Mouse (Mus musculus) midbrain, embryonic 16.5 days (tissue): ENCODE results near the gene Tpte. TPM values are rescaled to one million over a fixed set of nuclear protein-coding genes. Genes with fewer than 3 reads are reported as not detected.

ENCODE experiments used
- ATAC-seq: fragments of 200-750 bp; cut with Nextera tagmentation; 2 replicates; pipeline ENCODE4 v1.8.0; 2017; ENCODE audit warnings: moderate TSS enrichment
- H3K27ac ChIP-seq: fragments of 300-500 bp; sonication (generic); 2 replicates; pipeline ENCODE4 v1.5.1; 2014; ENCODE audit warnings: mild to moderate bottlenecking, low read length, mixed read lengths
- H3K27me3 ChIP-seq: fragments of 300-500 bp; sonication (generic); 2 replicates; pipeline ENCODE4 v1.6.1; 2014; ENCODE audit warnings: low read depth, low read length, mixed read lengths; ENCODE audit not compliant: control insufficient read depth, insufficient read depth
- H3K36me3 ChIP-seq: fragments of 300-500 bp; sonication (generic); 2 replicates; pipeline ENCODE4 v1.6.1; 2014; ENCODE audit warnings: mild to moderate bottlenecking, low read length, moderate library complexity, mixed read lengths; ENCODE audit not compliant: control insufficient read depth, insufficient read depth
- H3K4me1 ChIP-seq: fragments of 300-500 bp; sonication (generic); 2 replicates; pipeline ENCODE4 v1.6.1; 2014; ENCODE audit warnings: mild to moderate bottlenecking, low read length, mixed read lengths; ENCODE audit not compliant: control insufficient read depth, insufficient read depth
- H3K4me2 ChIP-seq: fragments of 300-500 bp; sonication (generic); 2 replicates; pipeline ENCODE4 v1.6.1; 2014; ENCODE audit warnings: mild to moderate bottlenecking, low read length, mixed read lengths
- H3K4me3 ChIP-seq: fragments of 300-500 bp; sonication (generic); 2 replicates; pipeline ENCODE4 v1.5.1; 2014; ENCODE audit warnings: low read depth, mild to moderate bottlenecking, low read length, moderate library complexity, mixed read lengths
- H3K9ac ChIP-seq: fragments of 300-500 bp; sonication (generic); 2 replicates; pipeline ENCODE4 v1.6.1; 2014; ENCODE audit warnings: low read depth, low read length, mixed read lengths
- H3K9me3 ChIP-seq: fragments of 300-500 bp; sonication (generic); replicated peaks from 2 replicates; pipeline ENCODE4 v1.6.1; 2014; ENCODE audit warnings: mild to moderate bottlenecking, low read length, mixed read lengths; ENCODE audit not compliant: control insufficient read depth, poor library complexity, severe bottlenecking
- WGBS: fragments of 180-500 bp; shearing (Covaris S2); extraction: QIAGEN DNeasy Blood & Tissue Kit; methylation state at CpG from one replicate; pipeline ENCODE4 v1.1.7; 2014; 5-methylcytosine and 5-hydroxymethylcytosine counted together
- polyA plus RNA-seq: library from polyadenylated mRNA; unstranded; fragments of >200 nt; fragmentation: Nextera tagmentation; extraction: Ambion mirVana; gene quantifications from 2 replicates; pipeline ENCODE4 v1.2.1, GENCODE M21; 2015

The Tpte gene
- not detected in 2 replicates for polyA plus RNA-seq

GRCm38 (mm10) chr8:22282999-22283491 lies at the start of gene Tpte:
Tpte (plus strand) TSS chr8:22283441.
- Histone ChIP-seq H3K27me3 (no peaks in the 10 kb centered on the region), H3K9ac (no peak within 1 kb of the TSS), H3K4me2 (no peak within 1 kb of the TSS), H3K4me3 (no peak within 1 kb of the TSS), H3K9me3 (no peaks in the 10 kb centered on the region), H3K27ac (no peak within 1 kb of the TSS), H3K36me3 (no peaks in the 10 kb centered on the region), H3K4me1 (no peaks in the 10 kb centered on the region)
- 60% methylated on average over 2 of the region's 2 CpGs for WGBS
- ATAC-seq: no peak

- Histone ChIP-seq H3K4me3 (no peak overlapping the region), H3K36me3 (no peaks in the 10 kb centered on the region), H3K27ac (no peak overlapping the region), H3K27me3 (no peaks in the 10 kb centered on the region), H3K9me3 (no peaks in the 10 kb centered on the region), H3K4me2 (no peak overlapping the region), H3K9ac (no peak overlapping the region), H3K4me1 (no peaks in the 10 kb centered on the region)
- 93% methylated on average over 9 of the region's 9 CpGs for WGBS
- ATAC-seq: no peak
These were observed 40.3 kb upstream of the Tpte start for GRCm38 (mm10) chr8:22242986-22243385.

DNA sequence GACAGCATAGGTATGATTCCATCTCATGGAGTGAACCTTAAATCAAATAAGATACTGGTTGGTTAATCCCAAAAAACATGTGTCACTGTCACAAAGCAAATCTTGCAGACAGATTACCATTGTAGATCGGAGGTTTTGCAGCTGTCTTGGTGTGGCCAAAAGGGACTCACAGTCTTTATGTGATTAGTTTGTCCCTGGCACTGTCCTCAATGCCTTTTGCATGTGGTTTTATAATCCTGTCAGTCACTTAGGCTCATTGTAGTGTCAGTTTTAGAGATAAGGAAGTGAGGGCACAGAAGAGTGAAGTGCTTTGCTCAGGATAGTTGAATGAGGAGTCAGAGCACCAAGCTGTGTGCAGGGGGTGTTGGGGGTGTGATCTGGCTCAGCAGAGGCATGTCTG lies 37.6 kb upstream of the Tpte start:
- Histone ChIP-seq H3K4me3 (no peak overlapping the region), H3K9ac (no peak overlapping the region), H3K4me1 (no peaks in the 10 kb centered on the region), H3K36me3 (no peaks in the 10 kb centered on the region), H3K4me2 (no peak overlapping the region), H3K9me3 (no peaks in the 10 kb centered on the region), H3K27me3 (no peaks in the 10 kb centered on the region), H3K27ac (no peak overlapping the region)
- no peak for ATAC-seq
- 75% methylated on average over 1 of the region's 1 CpGs for WGBS

GRCm38 (mm10) chr8:22247956-22248355 lies 35.3 kb upstream of the Tpte start:
- Histone ChIP-seq H3K27me3 (no peaks in the 10 kb centered on the region), H3K9ac (no peak overlapping the region), H3K4me3 (no peak overlapping the region), H3K4me1 (no peaks in the 10 kb centered on the region), H3K4me2 (no peak overlapping the region), H3K9me3 (no peaks in the 10 kb centered on the region), H3K36me3 (no peaks in the 10 kb centered on the region), H3K27ac (no peak overlapping the region)
- WGBS: 70% methylated on average over 12 of the region's 12 CpGs
- no peak for ATAC-seq

- no peak for ATAC-seq
- WGBS: 87% methylated on average over 9 of the region's 9 CpGs
- Histone ChIP-seq H3K27ac (no peak overlapping the region), H3K4me1 (no peaks in the 10 kb centered on the region), H3K9ac (no peak overlapping the region), H3K9me3 (peaks cover 3% of the 10 kb centered on the region; the same call in 1 of the 2 replicates), H3K4me3 (no peak overlapping the region), H3K36me3 (no peaks in the 10 kb centered on the region), H3K27me3 (no peaks in the 10 kb centered on the region), H3K4me2 (no peak overlapping the region)
These were observed 34.2 kb upstream of the Tpte start for GRCm38 (mm10) chr8:22249080-22249479.

DNA sequence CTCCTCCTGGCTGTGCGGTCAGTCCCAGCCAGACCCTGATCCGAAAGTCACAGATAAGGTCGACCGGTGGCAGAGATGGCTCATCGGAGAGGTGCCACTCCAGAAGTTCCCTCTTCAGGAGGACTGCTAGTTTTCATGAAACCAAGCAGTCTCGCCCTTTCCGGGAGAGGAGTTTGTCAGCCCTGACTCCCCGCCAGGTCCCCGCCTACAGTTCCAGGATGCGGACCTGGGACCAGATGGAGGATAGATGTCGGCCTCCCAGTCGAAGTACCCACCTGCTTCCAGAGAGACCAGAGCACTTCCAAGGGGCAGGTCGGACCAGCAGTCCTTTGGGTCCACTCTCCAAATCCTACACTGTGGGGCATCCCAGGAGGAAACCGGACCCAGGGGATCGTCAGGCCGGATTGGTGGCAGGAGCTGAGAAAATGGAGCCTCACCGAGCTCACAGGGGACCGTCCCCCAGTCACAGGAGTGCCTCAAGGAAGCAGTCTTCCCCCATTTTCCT lies 24.2 kb upstream of the Tpte start:
- H3K4me3 ChIP-seq: no peak overlapping the region
- no peak overlapping the region for H3K9ac ChIP-seq
- 87% methylated on average over 18 of the region's 18 CpGs for WGBS
- H3K27me3 ChIP-seq: no peaks in the 10 kb centered on the region
- no peak for ATAC-seq
- H3K4me1 ChIP-seq: no peaks in the 10 kb centered on the region
- no peak overlapping the region for H3K4me2 ChIP-seq
- 0 out of 2 replicates have a peak, but pooled peaks cover 4% of the 10 kb centered on the region for H3K36me3 ChIP-seq
- H3K9me3 ChIP-seq: peaks cover 2% of the 10 kb centered on the region; the same call in 1 of the 2 replicates
- H3K27ac ChIP-seq: no peak overlapping the region

DNA sequence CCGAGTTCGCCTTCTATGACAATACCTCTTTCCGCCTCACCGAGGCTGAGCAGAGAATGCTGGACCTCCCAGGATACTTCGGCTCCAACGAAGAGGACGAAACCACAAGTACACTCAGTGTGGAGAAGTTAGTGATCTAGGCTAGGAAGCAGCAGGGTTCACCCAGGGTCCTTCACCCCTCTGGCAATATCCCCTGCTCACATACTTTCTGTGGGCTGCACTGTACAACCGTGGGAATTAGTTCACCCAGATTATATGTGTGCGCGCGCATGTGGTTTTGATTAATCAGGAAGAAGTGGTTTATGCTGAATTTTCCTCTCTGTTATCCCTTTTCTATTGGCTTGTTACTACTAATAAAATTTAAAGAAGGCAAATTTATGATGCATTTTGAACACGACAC lies 23.7 kb upstream of the Tpte start:
- Histone ChIP-seq H3K36me3 (0 out of 2 replicates have a peak, but pooled peaks cover 4% of the 10 kb centered on the region), H3K4me2 (no peak overlapping the region), H3K4me3 (no peak overlapping the region), H3K9ac (no peak overlapping the region), H3K9me3 (no peaks in the 10 kb centered on the region), H3K27ac (no peak overlapping the region), H3K27me3 (no peaks in the 10 kb centered on the region), H3K4me1 (no peaks in the 10 kb centered on the region)
- WGBS: 65% methylated on average over 12 of the region's 12 CpGs
- no peak for ATAC-seq

DNA sequence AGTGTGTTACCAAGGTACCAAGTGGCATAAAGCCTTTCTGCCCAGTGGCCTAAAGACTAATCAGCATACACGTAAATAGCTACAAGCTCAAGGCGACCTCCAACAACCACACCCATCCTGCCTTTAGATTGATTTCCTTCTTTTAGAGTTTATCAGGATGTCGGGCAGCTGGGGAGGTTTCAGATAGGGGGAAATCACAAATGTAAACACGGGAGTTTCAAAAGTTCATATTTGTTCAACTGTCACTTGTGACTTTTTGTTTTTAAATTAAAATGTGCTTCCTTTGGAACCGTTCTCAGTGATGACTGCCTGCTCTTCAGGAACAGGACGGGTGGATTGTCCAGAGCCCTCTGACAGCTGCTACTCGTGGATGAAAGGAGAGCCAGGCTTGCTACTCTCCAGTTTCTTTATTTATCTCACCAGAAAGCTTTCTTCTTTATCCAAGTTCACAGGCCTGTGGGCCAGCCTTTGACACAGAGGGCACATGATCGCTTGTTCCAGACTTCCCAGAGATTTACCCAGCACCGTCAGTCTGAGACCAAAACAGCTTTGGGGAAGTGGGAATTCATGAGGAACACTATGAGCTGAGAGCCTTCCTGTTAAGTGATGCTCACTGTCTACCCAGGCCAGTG lies 23.0 kb upstream of the Tpte start:
- Histone ChIP-seq H3K9ac (no peak overlapping the region), H3K27ac (no peak overlapping the region), H3K4me2 (no peak overlapping the region), H3K36me3 (0 out of 2 replicates have a peak, but pooled peaks cover 4% of the 10 kb centered on the region), H3K9me3 (no peaks in the 10 kb centered on the region), H3K4me1 (no peaks in the 10 kb centered on the region), H3K27me3 (no peaks in the 10 kb centered on the region), H3K4me3 (no peak overlapping the region)
- WGBS: 48% methylated on average over 9 of the region's 9 CpGs
- no peak for ATAC-seq

- 90% methylated on average over 3 of the region's 3 CpGs for WGBS
- H3K9me3 ChIP-seq: no peaks in the 10 kb centered on the region
- no peaks in the 10 kb centered on the region for H3K4me1 ChIP-seq
- no peak overlapping the region for H3K4me3 ChIP-seq
- H3K27me3 ChIP-seq: no peaks in the 10 kb centered on the region
- H3K9ac ChIP-seq: no peak overlapping the region
- H3K4me2 ChIP-seq: no peak overlapping the region
- 0 out of 2 replicates have a peak, but pooled peaks cover 4% of the 10 kb centered on the region for H3K36me3 ChIP-seq
- no peak for ATAC-seq
- no peak overlapping the region for H3K27ac ChIP-seq
These were observed 21.0 kb upstream of the Tpte start for GRCm38 (mm10) chr8:22262267-22262666.
